Mouse (Mus musculus): ENCODE data around the gene Eid1. TPM values are rescaled to one million over a fixed set of nuclear protein-coding genes. Genes with fewer than 3 reads are reported as not detected.

The Eid1 gene
- polyA plus RNA-seq (2012; rRNA removed; ENCODE audit: low replicate concordance): 4.9 and 8.1 TPM in 2 replicates

GRCm38 (mm10) chr2:125672957-125673631 is at the start of gene Eid1:
Gene Eid1, plus strand, starts transcription at chr2:125673095.

GRCm38 (mm10) chr2:125624837-125625351 is 48.0 kb upstream of the Eid1 start, which contains the start of gene Cep152:
Gene Cep152, minus strand, starts transcription at chr2:125625113.

GRCm38 (mm10) chr2:125724086-125724430 is 51.2 kb downstream of the Eid1 start, which contains the start of gene Shc4:
Gene Shc4, minus strand, starts transcription at chr2:125724148.

Other genes starting within 250 kb of the Eid1 start
- 0.09 and 0.13 TPM in 2 replicates for gene Gm9913, start 168.0 kb upstream of the Eid1 start, polyA plus RNA-seq (2012; rRNA removed; ENCODE audit: low replicate concordance)
- 1.9 and 4.4 TPM in 2 replicates for gene Fbn1, start 165.1 kb upstream of the Eid1 start, polyA plus RNA-seq (2012; rRNA removed; ENCODE audit: low replicate concordance)
- 0.27 and 0.56 TPM in 2 replicates for gene Cep152, start 48.0 kb upstream of the Eid1 start, polyA plus RNA-seq (2012; rRNA removed; ENCODE audit: low replicate concordance)
- gene Shc4, start 51.1 kb downstream of the Eid1 start, polyA plus RNA-seq (2012; rRNA removed; ENCODE audit: low replicate concordance): 0.17 and 0.35 TPM in 2 replicates
- gene Secisbp2l, start 109.8 kb downstream of the Eid1 start, polyA plus RNA-seq (2012; rRNA removed; ENCODE audit: low replicate concordance): 6.2 and 6.4 TPM in 2 replicates
- gene Galk2, start 186.0 kb downstream of the Eid1 start, polyA plus RNA-seq (2012; rRNA removed; ENCODE audit: low replicate concordance): 7.8 and 8.2 TPM in 2 replicates
- 0.35 and 0.57 TPM in 2 replicates for gene Cops2, start 186.0 kb downstream of the Eid1 start, polyA plus RNA-seq (2012; rRNA removed; ENCODE audit: low replicate concordance)

All from duodenum, adult 2 months (tissue).